Mouse (Mus musculus): ENCODE results near the gene Eps8l2.

The Eps8l2 gene

GRCm38 (mm10) chr7:141405466-141405865 lies 66.8 kb downstream of the Eps8l2 start:
- intact Hi-C loops (cut with DNase I): loop anchor here (5.0 kb wide), 1 partner anchor 122 kb away; no protein-coding TSS in a partner anchor

DNA sequence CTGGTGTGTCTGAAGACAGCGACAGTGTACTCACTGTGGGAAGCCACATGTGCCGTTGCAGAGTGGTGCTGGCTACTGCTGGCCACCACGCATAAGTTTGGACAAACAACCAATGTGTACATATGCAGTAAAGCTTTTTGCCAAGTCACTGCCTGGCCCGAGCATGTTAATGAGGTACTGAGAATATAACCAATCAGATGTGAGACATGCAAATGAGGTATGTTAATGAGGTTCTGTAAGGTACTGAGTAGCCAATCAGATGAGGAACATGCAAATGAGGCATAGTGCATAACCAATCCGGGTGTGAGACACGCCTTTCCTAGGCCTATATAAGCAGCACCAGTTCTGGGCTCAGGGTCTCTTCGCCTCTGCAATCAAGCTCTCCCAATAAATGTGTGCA lies 69.0 kb downstream of the Eps8l2 start:
- intact Hi-C loops (cut with DNase I): loop anchor here (5.0 kb wide), 1 partner anchor 120 kb away; no protein-coding TSS in a partner anchor

DNA sequence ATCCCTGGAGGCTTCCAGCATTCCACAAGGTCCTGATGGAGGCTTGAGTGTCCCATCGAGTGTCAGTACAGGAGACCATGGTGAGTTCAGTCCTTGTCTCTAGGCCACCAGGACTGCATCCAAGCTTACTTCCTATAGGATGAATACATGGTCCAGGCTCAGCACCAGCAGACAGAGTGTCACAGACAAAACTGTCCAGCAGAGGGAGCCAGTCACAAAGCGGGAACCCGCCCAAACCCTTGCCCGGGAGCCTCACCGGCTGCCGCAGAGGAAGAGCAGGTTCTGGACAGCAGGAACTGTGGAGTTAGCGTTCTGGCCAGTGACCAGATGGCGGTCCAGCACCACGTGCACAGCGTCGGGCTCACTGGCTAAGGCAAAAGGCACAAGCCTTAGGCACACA lies 70.2 kb downstream of the Eps8l2 start:
- intact Hi-C loops (cut with DNase I): loop anchor here (1.0 to 5.0 kb wide), 2 partner anchors 28 to 118 kb away; partner anchors contain the start of gene Slc25a22

GRCm38 (mm10) chr7:141410631-141411030 lies 72.0 kb downstream of the Eps8l2 start:
- intact Hi-C loops (cut with DNase I): loop anchor here (5.0 kb wide), 1 partner anchor 47 kb away; the partner anchor contains the start of gene Pnpla2

DNA sequence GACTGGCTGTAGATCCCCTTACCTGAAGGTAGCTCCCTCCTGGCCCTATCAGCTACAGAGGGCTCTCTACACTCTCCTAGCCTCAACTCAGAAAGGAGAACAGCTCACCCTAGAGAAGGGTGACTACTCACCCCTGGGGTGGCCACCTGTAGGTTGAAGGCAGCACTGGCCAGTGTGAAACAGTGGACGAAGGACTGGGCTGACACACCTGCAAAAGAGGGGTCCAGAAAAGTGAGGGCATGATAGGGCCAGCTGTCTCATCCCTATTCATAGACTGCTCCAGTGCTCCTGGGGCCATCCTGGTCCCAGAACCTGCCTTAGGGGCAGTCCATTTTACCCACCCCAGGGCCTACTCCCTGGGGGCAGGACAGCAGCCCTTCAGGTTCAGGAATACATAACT lies 73.0 kb downstream of the Eps8l2 start:
- intact Hi-C loops (cut with DNase I): loop anchor here (5.0 kb wide), 1 partner anchor 46 kb away; the partner anchor contains the start of gene Pnpla2

Measured in adrenal gland (tissue).